Comparison of ENCODE assay signal across 24 mouse cellular contexts in genomic region chr10:9243281-9243618, GRCm38 (mm10).
A peak's percentile ranks its signal among the peaks of the same experiment; 100 is the strongest.
DNase-seq lines count a peak whose midpoint lies in the region; ATAC-seq and TF ChIP-seq lines count a peak whose summit lies in the region.
"Had no signal": no experiment of that assay in that cellular context is flagged by ENCODE, and none has a peak within 500 bp of the region (broad histone marks: within the 10 kb centered on the region; RNA-seq: fewer than 3 reads in every experiment).

No protein-coding gene starts in this region.

- 44% methylated on average over 4 of the region's 4 CpGs for WGBS in forebrain, embryonic 15.5 days
- 91% methylated on average over 4 of the region's 4 CpGs for WGBS in forebrain, embryonic 10.5 days
- WGBS in hindbrain, embryonic 15.5 days = 58% methylated on average over 4 of the region's 4 CpGs
- whole genome bisulfite sequencing in hindbrain, postnatal 0 days = 56% methylated on average over 4 of the region's 4 CpGs
- 48% methylated on average over 4 of the region's 4 CpGs for WGBS in forebrain, embryonic 16.5 days

- H3K27me3 ChIP-seq in forebrain, embryonic 15.5 days = no peaks in the 10 kb centered on the region
- H3K27me3 ChIP-seq in forebrain, embryonic 10.5 days (ENCODE audit: poor library complexity, severe bottlenecking) = no peaks in the 10 kb centered on the region
- no peaks in the 10 kb centered on the region for H3K27me3 ChIP-seq in hindbrain, embryonic 15.5 days
- no peaks in the 10 kb centered on the region for H3K27me3 ChIP-seq in hindbrain, postnatal 0 days (ENCODE audit: insufficient read depth, low read length)
- no peaks in the 10 kb centered on the region for H3K27me3 ChIP-seq in forebrain, embryonic 16.5 days (replicated peaks; ENCODE audit: control insufficient read depth, insufficient read depth, low read length)
- H3K27me3 ChIP-seq: CH12.LX; embryonic facial prominence, embryonic 13.5 days; heart, embryonic 15.5 days; Patski had no signal

- peaks cover 15% of the 10 kb centered on the region for H3K4me1 ChIP-seq in forebrain, embryonic 15.5 days
- no peaks in the 10 kb centered on the region for H3K4me1 ChIP-seq in forebrain, embryonic 10.5 days
- 0 out of 2 replicates have a peak, but pooled peaks cover 9% of the 10 kb centered on the region for H3K4me1 ChIP-seq in hindbrain, embryonic 15.5 days (replicated peaks)
- H3K4me1 ChIP-seq in hindbrain, postnatal 0 days (ENCODE audit: insufficient read depth, low read length) = no peaks in the 10 kb centered on the region
- H3K4me1 ChIP-seq in forebrain, embryonic 16.5 days (replicated peaks; ENCODE audit: control insufficient read depth, insufficient read depth, low read length) = peaks cover 12% of the 10 kb centered on the region

- peak overlapping the region; percentile 45; the same call in 1 of the 2 replicates for H3K27ac ChIP-seq in forebrain, embryonic 15.5 days (replicated peaks)
- H3K27ac ChIP-seq in forebrain, embryonic 10.5 days = no peak overlapping the region
- H3K27ac ChIP-seq in hindbrain, embryonic 15.5 days (replicated peaks) = peak overlapping the region; percentile 1; the same call in 1 of the 2 replicates
- no peak overlapping the region for H3K27ac ChIP-seq in hindbrain, postnatal 0 days
- H3K27ac ChIP-seq in forebrain, embryonic 16.5 days (ENCODE audit: low read length) = no peak overlapping the region
- H3K27ac ChIP-seq: embryonic facial prominence, embryonic 13.5 days; heart, adult 2 months; heart, embryonic 15.5 days had no signal

- H3K4me3 ChIP-seq in forebrain, embryonic 15.5 days = no peak overlapping the region
- no peak overlapping the region for H3K4me3 ChIP-seq in forebrain, embryonic 10.5 days
- H3K4me3 ChIP-seq in hindbrain, embryonic 15.5 days = no peak overlapping the region
- H3K4me3 ChIP-seq in hindbrain, postnatal 0 days (ENCODE audit: low read length) = no peak overlapping the region
- H3K4me3 ChIP-seq in forebrain, embryonic 16.5 days (replicated peaks; ENCODE audit: low read length) = no peak overlapping the region
- H3K4me3 ChIP-seq: embryonic facial prominence, embryonic 13.5 days; heart, adult 2 months; heart, embryonic 15.5 days had no signal

- no peak for TF ChIP-seq CTCF in hindbrain, postnatal 0 days (IDR thresholded peaks at IDR 0.05; ENCODE audit: low read depth)

- H3K36me3 ChIP-seq in forebrain, embryonic 15.5 days = no peaks in the 10 kb centered on the region
- H3K36me3 ChIP-seq in forebrain, embryonic 10.5 days (replicated peaks) = no peaks in the 10 kb centered on the region
- H3K36me3 ChIP-seq in hindbrain, embryonic 15.5 days = no peaks in the 10 kb centered on the region
- H3K36me3 ChIP-seq in hindbrain, postnatal 0 days (ENCODE audit: insufficient read depth, low read length) = no peaks in the 10 kb centered on the region
- no peaks in the 10 kb centered on the region for H3K36me3 ChIP-seq in forebrain, embryonic 16.5 days (ENCODE audit: control insufficient read depth, insufficient read depth)
- H3K36me3 ChIP-seq: embryonic facial prominence, embryonic 13.5 days; heart, embryonic 15.5 days had no signal

- H3K9me3 ChIP-seq in forebrain, embryonic 15.5 days = no peaks in the 10 kb centered on the region
- H3K9me3 ChIP-seq in forebrain, embryonic 10.5 days = no peaks in the 10 kb centered on the region
- H3K9me3 ChIP-seq in hindbrain, embryonic 15.5 days = no peaks in the 10 kb centered on the region
- H3K9me3 ChIP-seq in hindbrain, postnatal 0 days (ENCODE audit: low read length) = no peaks in the 10 kb centered on the region
- H3K9me3 ChIP-seq in forebrain, embryonic 16.5 days (ENCODE audit: control insufficient read depth, low read length) = no peaks in the 10 kb centered on the region
- H3K9me3 ChIP-seq: embryonic facial prominence, embryonic 13.5 days; heart, embryonic 15.5 days had no signal

- no peak for DNase-seq in forebrain, embryonic 10.5 days (ENCODE audit: extremely low spot score, low spot score)
- DNase-seq in hindbrain, postnatal 0 days (ENCODE audit: low spot score) = no peak
- peak; percentile 23 for DNase-seq in brain, adult 2 months (ENCODE audit: low read depth, low spot score)
- no peak for DNase-seq in adrenal gland, adult 18-20 months (ENCODE audit: low spot score in 2 of 2)
- DNase-seq in embryo, embryonic 10.5 days (ENCODE audit: low spot score) = no peak
- DNase-seq: adrenal gland, adult 2 months; adrenal gland, postnatal 25 days; cerebellum, adult 11 months; cerebellum, adult 8-10 months; cerebellum, postnatal 14 days; gastrocnemius, postnatal 10 days; heart, adult 2 months; heart, postnatal 14 days; kidney, adult 11 months; kidney, adult 9 months had no signal

- no peak overlapping the region for H3K4me2 ChIP-seq in forebrain, embryonic 15.5 days (replicated peaks)
- H3K4me2 ChIP-seq in hindbrain, embryonic 15.5 days = no peak overlapping the region
- no peak overlapping the region for H3K4me2 ChIP-seq in hindbrain, postnatal 0 days (ENCODE audit: low read depth, low read length)
- H3K4me2 ChIP-seq in forebrain, embryonic 16.5 days (ENCODE audit: low read length) = no peak overlapping the region
- H3K4me2 ChIP-seq: embryonic facial prominence, embryonic 13.5 days; heart, embryonic 11.5 days; heart, embryonic 15.5 days had no signal

- no peak overlapping the region for H3K9ac ChIP-seq in forebrain, embryonic 15.5 days (replicated peaks)
- no peak overlapping the region for H3K9ac ChIP-seq in hindbrain, embryonic 15.5 days
- no peak overlapping the region for H3K9ac ChIP-seq in hindbrain, postnatal 0 days (replicated peaks; ENCODE audit: low read length)
- H3K9ac ChIP-seq in forebrain, embryonic 16.5 days (replicated peaks; ENCODE audit: low read depth, low read length) = no peak overlapping the region
- H3K9ac ChIP-seq: embryonic facial prominence, embryonic 13.5 days; heart, embryonic 15.5 days had no signal

- 0 out of 2 replicates have a peak, but pooled peaks have one; percentile 18 for ATAC-seq in forebrain, embryonic 15.5 days (replicated peaks)
- ATAC-seq in hindbrain, embryonic 15.5 days (ENCODE audit: low FRiP score, low read depth) = no peak
- ATAC-seq in hindbrain, postnatal 0 days = no peak
- ATAC-seq in forebrain, embryonic 16.5 days = peak; percentile 52; the same call in 1 of the 2 replicates
- ATAC-seq: activated CD4-positive, CD25-positive, alpha-beta regulatory T cell, adult 4 months; Patski had no signal

Comparison
In these comparisons a context has a peak if more than half of its experiments do, and no peak if none do; other contexts are left out.
1. H3K27ac ChIP-seq: peak in forebrain, embryonic 15.5 days (single experiment) and hindbrain, embryonic 15.5 days (single experiment); none in forebrain, embryonic 10.5 days (single experiment), hindbrain, postnatal 0 days (single experiment) and forebrain, embryonic 16.5 days (single experiment).
2. ATAC-seq: peak in forebrain, embryonic 15.5 days (single experiment) and forebrain, embryonic 16.5 days (single experiment); none in hindbrain, embryonic 15.5 days (single experiment) and hindbrain, postnatal 0 days (single experiment).